Mouse (Mus musculus): Measurements from ENCODE around the gene Ttll11.

DNA sequence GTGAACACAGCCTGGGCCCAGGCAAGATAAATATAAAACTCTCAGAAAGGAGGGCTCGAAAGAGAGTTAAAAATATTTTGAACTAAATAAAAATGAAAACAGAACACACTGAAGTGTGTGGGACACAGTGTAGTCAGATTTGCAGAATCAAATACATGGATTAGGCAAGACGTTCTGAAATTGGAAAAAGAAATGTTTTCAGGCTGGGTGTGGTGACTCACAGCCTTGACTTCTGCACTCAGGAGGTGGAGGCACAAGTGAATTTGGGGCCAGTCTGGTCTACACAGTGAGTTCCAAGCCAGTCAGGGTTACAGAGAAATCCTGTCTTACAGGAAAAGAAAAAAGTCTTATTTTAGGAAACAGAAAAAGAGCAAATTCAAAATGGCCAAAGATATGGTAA is 209.2 kb downstream of the Ttll11 start:
- TF ChIP-seq CTCF (IDR thresholded peaks at IDR 0.05; ENCODE audit: low read depth) (no peak), EP300 (IDR thresholded peaks at IDR 0.05; ENCODE audit: low read depth) (no peak)
